In genomic region chr4:106318208-106318607, GRCm38 (mm10) we compare ENCODE assay signal across 8 mouse cellular contexts. TPM values are rescaled to one million over a fixed set of nuclear protein-coding genes. Genes with fewer than 3 reads are reported as not detected.
DNase-seq lines count a peak whose midpoint lies in the region; ATAC-seq and TF ChIP-seq lines count a peak whose summit lies in the region.

No protein-coding gene starts in this region.

- H3K4me1 ChIP-seq in kidney, postnatal 0 days (replicated peaks; ENCODE audit: insufficient read depth, low read length), result peaks cover 18% of the 10 kb centered on the region; the same call in 1 of the 2 replicates
- peaks cover 40% of the 10 kb centered on the region for H3K4me1 ChIP-seq in embryonic facial prominence, embryonic 10.5 days
- peaks cover 16% of the 10 kb centered on the region; the same call in 1 of the 2 replicates for H3K4me1 ChIP-seq in midbrain, postnatal 0 days (ENCODE audit: insufficient read depth, low read length)

- WGBS in kidney, postnatal 0 days, result 74% methylated on average over 4 of the region's 4 CpGs
- WGBS in embryonic facial prominence, embryonic 10.5 days, result 87% methylated on average over 4 of the region's 4 CpGs
- 74% methylated on average over 4 of the region's 4 CpGs for WGBS in midbrain, postnatal 0 days

- peak overlapping the region; percentile 84 for H3K4me2 ChIP-seq in kidney, postnatal 0 days (ENCODE audit: low read length)
- H3K4me2 ChIP-seq in midbrain, postnatal 0 days (ENCODE audit: low read depth, low read length, poor library complexity, severe bottlenecking), result peak overlapping the region; percentile 87

- H3K27ac ChIP-seq in kidney, postnatal 0 days, result no peak overlapping the region
- no peak overlapping the region for H3K27ac ChIP-seq in embryonic facial prominence, embryonic 10.5 days (replicated peaks)
- H3K27ac ChIP-seq in midbrain, postnatal 0 days (ENCODE audit: low read depth, low read length), result no peak overlapping the region

- H3K9ac ChIP-seq in kidney, postnatal 0 days (ENCODE audit: low read depth, low read length), result no peak overlapping the region
- H3K9ac ChIP-seq in midbrain, postnatal 0 days (replicated peaks; ENCODE audit: low read length, poor library complexity, severe bottlenecking), result no peak overlapping the region

- H3K9me3 ChIP-seq in kidney, postnatal 0 days (replicated peaks; ENCODE audit: low read length), result no peaks in the 10 kb centered on the region
- H3K9me3 ChIP-seq in embryonic facial prominence, embryonic 10.5 days, result no peaks in the 10 kb centered on the region
- H3K9me3 ChIP-seq in midbrain, postnatal 0 days (ENCODE audit: low read length), result no peaks in the 10 kb centered on the region

- DNase-seq in kidney, postnatal 0 days (ENCODE audit: low spot score), result no peak
- DNase-seq in kidney, adult 11 months, result no peak
- DNase-seq in embryonic facial prominence, embryonic 10.5 days (ENCODE audit: low spot score), result no peak
- peak; percentile 25 for DNase-seq in induced T-regulatory cell, adult 2 months (ENCODE audit: low read depth)
- DNase-seq in midbrain, postnatal 0 days (ENCODE audit: low spot score), result no peak
- DNase-seq in layer of hippocampus, adult 9-11 months, result no peak
- DNase-seq in c-Kit-positive CD71-positive TER-119-positive erythroid progenitor cells, embryonic 14.5 days (ENCODE audit: low spot score), result no peak
- DNase-seq in lung, postnatal 36 days, result no peak

- H3K27me3 ChIP-seq in kidney, postnatal 0 days (ENCODE audit: insufficient read depth, low read length), result no peaks in the 10 kb centered on the region
- H3K27me3 ChIP-seq in embryonic facial prominence, embryonic 10.5 days (replicated peaks; ENCODE audit: low read depth, poor library complexity, severe bottlenecking), result no peaks in the 10 kb centered on the region
- no peaks in the 10 kb centered on the region for H3K27me3 ChIP-seq in midbrain, postnatal 0 days (ENCODE audit: insufficient read depth, low read length)

- H3K36me3 ChIP-seq in kidney, postnatal 0 days (ENCODE audit: insufficient read depth, low read length), result no peaks in the 10 kb centered on the region
- peaks cover 7% of the 10 kb centered on the region; the same call in 1 of the 2 replicates for H3K36me3 ChIP-seq in embryonic facial prominence, embryonic 10.5 days (replicated peaks)
- H3K36me3 ChIP-seq in midbrain, postnatal 0 days (ENCODE audit: insufficient read depth, low read length), result no peaks in the 10 kb centered on the region

- TF ChIP-seq CTCF in kidney, postnatal 0 days (IDR thresholded peaks at IDR 0.05; ENCODE audit: low read depth), result no peak
- TF ChIP-seq CTCF in midbrain, postnatal 0 days (IDR thresholded peaks at IDR 0.05), result no peak

- H3K4me3 ChIP-seq in kidney, postnatal 0 days (replicated peaks; ENCODE audit: low read depth, low read length), result peak overlapping the region; percentile 83; the same call in 1 of the 2 replicates
- peak overlapping the region; percentile 94 for H3K4me3 ChIP-seq in embryonic facial prominence, embryonic 10.5 days
- peak overlapping the region; percentile 95; the same call in 1 of the 2 replicates for H3K4me3 ChIP-seq in midbrain, postnatal 0 days (ENCODE audit: low read depth, low read length)

- no peak for ATAC-seq in kidney, postnatal 0 days (replicated peaks; ENCODE audit: low FRiP score, low read depth)
- no peak for ATAC-seq in midbrain, postnatal 0 days (ENCODE audit: low FRiP score)

RNA-seq across cellular contexts. Expression of gene Usp24, which starts 2.2 kb away (rescaled TPM):
- polyA plus RNA-seq in kidney, postnatal 0 days (2015; fragmentation: Nextera tagmentation; extraction: Ambion mirVana), result 10.4 and 12.2 TPM in 2 replicates
- polyA plus RNA-seq in embryonic facial prominence, embryonic 10.5 days (2016; fragmentation: Nextera tagmentation; extraction: Ambion mirVana), result 7.3 and 7.8 TPM in 2 replicates
- 28.6 and 36.1 TPM in 2 replicates for total RNA-seq in midbrain, postnatal 0 days (2014; rRNA removed)
- polyA plus RNA-seq in midbrain, postnatal 0 days (2015; fragmentation: Nextera tagmentation; extraction: Ambion mirVana), result 6.6 and 10.2 TPM in 2 replicates
